Mouse (Mus musculus) spleen, postnatal 14 days (tissue): ENCODE data around the gene Kcns1.

Experiments
- DNase-seq, 2 experiments: peaks; one replicate each; pipeline ENCODE4 v3.0.0; 2021 to 2022; ENCODE audit warnings: low spot score in 2 of 2

Gene Kcns1

GRCm38 (mm10) chr2:164123169-164123766, 47.6 kb downstream of the Kcns1 start:
- no peak for DNase-seq

- no peak for DNase-seq
Measured at GRCm38 (mm10) chr2:164119503-164119902, 51.4 kb downstream of the Kcns1 start.

DNA sequence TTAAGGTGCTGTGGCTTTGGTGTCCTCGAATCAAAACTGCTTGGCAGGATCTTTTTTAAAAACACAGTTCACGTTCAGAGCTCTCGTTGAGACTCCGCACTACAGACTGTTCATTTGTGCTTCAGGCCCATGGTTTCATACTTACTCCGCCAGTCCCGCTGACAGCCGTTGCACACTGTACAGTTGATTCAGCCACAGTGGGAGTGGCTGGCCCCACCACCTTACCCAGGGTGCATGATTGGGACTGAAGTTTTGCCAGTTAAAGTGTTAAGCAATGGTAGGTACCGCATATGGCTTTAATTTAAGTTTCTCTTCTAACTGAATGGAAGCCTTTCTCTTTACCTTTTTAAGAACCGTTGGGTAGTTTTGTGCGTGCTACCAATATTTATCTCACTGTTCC, 55.4 kb downstream of the Kcns1 start:
- no peak for DNase-seq

DNA sequence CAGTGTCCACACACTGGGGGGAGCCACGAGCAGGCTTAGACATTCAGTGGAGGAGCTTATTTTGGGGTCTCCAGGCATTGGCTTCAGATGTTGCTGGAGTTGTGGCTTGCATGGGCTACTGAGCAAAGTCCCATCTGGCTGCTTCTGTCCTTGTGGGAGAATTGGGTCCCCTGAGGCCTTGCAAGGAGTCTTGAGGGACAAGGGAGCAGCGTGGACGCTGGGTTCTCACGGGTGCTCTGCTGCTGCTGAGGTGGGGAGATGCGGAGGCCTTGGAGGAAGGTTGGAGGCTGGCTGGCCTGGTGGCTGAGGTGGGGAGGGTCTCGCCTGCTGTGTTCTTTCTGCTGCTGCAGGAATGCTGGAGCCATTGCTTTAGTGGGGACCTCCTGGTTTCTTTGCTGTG, 56.9 kb downstream of the Kcns1 start:
- DNase-seq: no peak
